Mouse (Mus musculus) neural tube, embryonic 12.5 days (tissue): ENCODE data around the gene Tmem38b. TPM values are rescaled to one million over a fixed set of nuclear protein-coding genes. Genes with fewer than 3 reads are reported as not detected.

Experiments
- ATAC-seq: fragments of 200-750 bp; cut with Nextera tagmentation; 2 replicates; pipeline ENCODE4 v1.8.0; 2017; ENCODE audit warnings: low read depth, mild to moderate bottlenecking, moderate TSS enrichment, moderate library complexity; ENCODE audit not compliant: low FRiP score
- H3K27ac ChIP-seq: fragments of 300-500 bp; sonication (generic); 2 replicates; pipeline ENCODE4 v1.5.1; 2016
- H3K27me3 ChIP-seq: fragments of 300-500 bp; sonication (generic); replicated peaks from 2 replicates; pipeline ENCODE4 v1.6.1; 2016; ENCODE audit warnings: mild to moderate bottlenecking
- H3K36me3 ChIP-seq: fragments of 300-500 bp; sonication (generic); 2 replicates; pipeline ENCODE4 v1.6.1; 2016; ENCODE audit warnings: mild to moderate bottlenecking
- H3K4me1 ChIP-seq: fragments of 300-500 bp; sonication (generic); 2 replicates; pipeline ENCODE4 v1.6.1; 2016
- H3K4me2 ChIP-seq: fragments of 300-500 bp; sonication (generic); replicated peaks from 2 replicates; pipeline ENCODE4 v1.6.1; 2016; ENCODE audit warnings: mild to moderate bottlenecking
- H3K4me3 ChIP-seq: fragments of 300-500 bp; sonication (generic); 2 replicates; pipeline ENCODE4 v1.5.1; 2016
- H3K9ac ChIP-seq: fragments of 300-500 bp; sonication (generic); 2 replicates; pipeline ENCODE4 v1.6.1; 2016; ENCODE audit warnings: mild to moderate bottlenecking
- H3K9me3 ChIP-seq: fragments of 300-500 bp; sonication (generic); 2 replicates; pipeline ENCODE4 v1.6.1; 2016; ENCODE audit warnings: mild to moderate bottlenecking
- WGBS: fragments of 180-500 bp; shearing (Covaris S2); methylation state at CpG from one replicate; pipeline ENCODE4 v1.1.7; 2016; 5-methylcytosine and 5-hydroxymethylcytosine counted together
- polyA plus RNA-seq: library from polyadenylated mRNA; unstranded; fragments of >200 nt; fragmentation: Nextera tagmentation; extraction: Ambion mirVana; gene quantifications from 2 replicates; pipeline ENCODE4 v1.2.1, GENCODE M21; 2016

The Tmem38b gene
- polyA plus RNA-seq, 1 experiment from 2014 or later = 5.4 TPM

GRCm38 (mm10) chr4:53900386-53900971 lies 74.6 kb downstream of the Tmem38b start:
- H3K4me3 ChIP-seq = no peak overlapping the region
- H3K9ac ChIP-seq = no peak overlapping the region
- H3K36me3 ChIP-seq = no peaks in the 10 kb centered on the region
- peak; percentile 50; the same call in 1 of the 2 replicates for ATAC-seq
- H3K9me3 ChIP-seq = no peaks in the 10 kb centered on the region
- H3K27ac ChIP-seq = no peak overlapping the region
- WGBS = 29% methylated on average over 6 of the region's 6 CpGs
- no peaks in the 10 kb centered on the region for H3K27me3 ChIP-seq
- peaks cover 6% of the 10 kb centered on the region; the same call in 1 of the 2 replicates for H3K4me1 ChIP-seq
- H3K4me2 ChIP-seq = no peak overlapping the region

DNA sequence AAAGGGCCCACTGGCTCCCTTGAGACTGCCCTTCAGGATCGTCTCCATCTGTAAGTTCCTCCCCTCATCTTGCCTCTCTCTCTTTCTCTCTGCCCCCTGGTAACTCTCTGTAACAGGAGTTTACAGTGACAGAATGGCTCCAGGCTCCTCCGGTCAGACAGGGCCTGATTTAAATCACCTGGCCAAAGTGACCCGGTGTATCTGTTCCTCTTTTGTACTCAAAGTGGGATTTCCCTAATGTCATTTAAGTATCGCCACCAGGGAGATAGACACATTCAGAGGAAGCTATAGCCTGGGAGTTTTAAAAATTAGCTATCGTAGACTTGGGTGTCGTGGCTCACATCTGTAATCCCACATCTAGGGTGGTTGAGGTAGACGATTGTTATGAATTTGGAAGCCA lies 78.5 kb downstream of the Tmem38b start:
- Histone ChIP-seq H3K4me2 (no peak overlapping the region), H3K4me3 (no peak overlapping the region), H3K36me3 (no peaks in the 10 kb centered on the region), H3K27ac (no peak overlapping the region), H3K4me1 (peaks cover 6% of the 10 kb centered on the region; the same call in 1 of the 2 replicates), H3K9me3 (no peaks in the 10 kb centered on the region), H3K27me3 (no peaks in the 10 kb centered on the region), H3K9ac (no peak overlapping the region)
- 90% methylated on average over 7 of the region's 7 CpGs for WGBS
- no peak for ATAC-seq

GRCm38 (mm10) chr4:53905537-53905936 lies 79.7 kb downstream of the Tmem38b start:
- no peak for ATAC-seq
- H3K9ac ChIP-seq = no peak overlapping the region
- H3K36me3 ChIP-seq = no peaks in the 10 kb centered on the region
- no peak overlapping the region for H3K4me3 ChIP-seq
- peaks cover 3% of the 10 kb centered on the region; the same call in 1 of the 2 replicates for H3K4me1 ChIP-seq
- no peak overlapping the region for H3K4me2 ChIP-seq
- no peaks in the 10 kb centered on the region for H3K9me3 ChIP-seq
- no peak overlapping the region for H3K27ac ChIP-seq
- no peaks in the 10 kb centered on the region for H3K27me3 ChIP-seq
- WGBS = 42% methylated on average over 6 of the region's 6 CpGs

DNA sequence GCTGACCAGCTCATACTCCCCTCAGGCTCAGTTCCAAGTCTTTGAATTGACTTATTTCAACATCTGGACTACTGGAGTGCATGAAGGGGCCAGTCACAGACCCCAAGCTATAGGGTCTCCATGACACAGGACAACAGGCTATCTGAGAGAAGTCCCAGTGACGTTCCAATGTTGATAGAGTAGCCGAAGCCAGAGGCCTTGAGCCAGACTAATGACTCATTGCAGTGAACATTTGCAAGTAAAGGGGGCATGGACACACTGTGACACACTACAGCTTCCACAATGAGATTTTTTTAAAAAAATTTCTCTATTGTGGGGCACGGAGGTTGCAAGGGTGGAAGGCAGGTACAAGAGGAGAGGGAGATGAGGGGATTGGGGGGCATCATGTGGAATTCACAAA lies 81.2 kb downstream of the Tmem38b start:
- Histone ChIP-seq H3K9me3 (no peaks in the 10 kb centered on the region), H3K27ac (no peak overlapping the region), H3K9ac (no peak overlapping the region), H3K4me1 (no peaks in the 10 kb centered on the region), H3K27me3 (no peaks in the 10 kb centered on the region), H3K4me3 (no peak overlapping the region), H3K4me2 (no peak overlapping the region), H3K36me3 (no peaks in the 10 kb centered on the region)
- 91% methylated on average over 3 of the region's 3 CpGs for WGBS
- ATAC-seq = no peak

Other genes with a start within 250 kb of the Tmem38b start
- 27.2 and 33.1 TPM in 2 replicates for gene Fsd1l, start 194.6 kb upstream of the Tmem38b start, polyA plus RNA-seq
- gene Fktn, start 112.0 kb upstream of the Tmem38b start, polyA plus RNA-seq = 21.4 and 22.2 TPM in 2 replicates
- 0.13 and 0.27 TPM in 2 replicates for gene Tal2, start 46.3 kb upstream of the Tmem38b start, polyA plus RNA-seq